15 mouse cellular contexts compared by ENCODE assay signal in the genomic region with DNA sequence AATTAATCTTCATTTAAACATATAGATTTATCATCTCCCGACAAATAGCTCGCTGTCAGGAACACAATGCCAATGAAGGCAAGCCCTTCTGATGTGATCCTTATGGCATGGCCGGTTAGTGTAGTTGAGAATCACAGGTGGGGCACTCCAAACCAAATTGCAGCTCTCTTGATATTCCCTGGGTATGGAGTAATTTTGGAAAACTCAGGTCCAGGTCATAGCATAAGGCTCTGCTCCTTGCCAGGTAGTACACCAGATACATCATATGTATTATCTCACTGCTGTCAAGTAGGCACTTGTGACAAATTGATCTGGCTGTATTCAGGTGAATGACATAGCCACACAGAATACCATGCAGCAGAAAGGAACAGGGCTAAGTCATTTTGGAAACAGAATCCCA.
"Had no signal": no experiment of that assay in that cellular context is flagged by ENCODE, and none has a peak within 500 bp of the region (broad histone marks: within the 10 kb centered on the region; RNA-seq: fewer than 3 reads in every experiment).

No protein-coding gene starts in this region.

- H3K36me3 ChIP-seq: neural tube, embryonic 15.5 days; stomach, embryonic 15.5 days had no signal

- H3K4me1 ChIP-seq: neural tube, embryonic 15.5 days; stomach, embryonic 15.5 days had no signal

- H3K9me3 ChIP-seq: neural tube, embryonic 15.5 days; stomach, embryonic 15.5 days had no signal

- H3K27ac ChIP-seq: neural tube, embryonic 15.5 days; stomach, embryonic 15.5 days; stomach, postnatal 0 days had no signal

- H3K9ac ChIP-seq: neural tube, embryonic 15.5 days; stomach, embryonic 15.5 days had no signal

- H3K4me2 ChIP-seq: neural tube, embryonic 15.5 days; stomach, embryonic 15.5 days had no signal

- H3K4me3 ChIP-seq: neural tube, embryonic 15.5 days; stomach, embryonic 15.5 days had no signal

- H3K27me3 ChIP-seq: neural tube, embryonic 15.5 days; stomach, embryonic 15.5 days had no signal

- DNase-seq: retina, postnatal 1 day; right cerebral cortex, adult 18-20 months; right cerebral cortex, postnatal 14 days; right cerebral cortex, postnatal 25 days; right cerebral cortex, postnatal 4 days; spleen, adult 18-20 months; thymus, adult 18-20 months; thymus, adult 2 months; thymus, postnatal 14 days; thymus, postnatal 25 days; thymus, postnatal 36 days; thymus, postnatal 4 days had no signal
